Mouse (Mus musculus) forebrain, postnatal 0 days (tissue): ENCODE results near the gene Asic2. TPM values are rescaled to one million over a fixed set of nuclear protein-coding genes. Genes with fewer than 3 reads are reported as not detected.

Source experiments
- ATAC-seq: fragments of 200-750 bp; cut with Nextera tagmentation; 2 replicates; pipeline ENCODE4 v1.8.0; 2017; ENCODE audit warnings: mild to moderate bottlenecking, moderate library complexity
- DNase-seq: peaks from one replicate; pipeline ENCODE4 v3.0.0-alpha.2; 2015
- H3K27ac ChIP-seq: fragments of 300-500 bp; sonication (generic); 2 replicates; pipeline ENCODE4 v1.5.1; 2014; ENCODE audit warnings: low read depth, mild to moderate bottlenecking, antibody characterized with exemption, low read length, moderate library complexity, mixed read lengths
- H3K27me3 ChIP-seq: fragments of 300-500 bp; sonication (generic); 2 replicates; pipeline ENCODE4 v1.6.1; 2014; ENCODE audit warnings: mild to moderate bottlenecking, low read length, mixed read lengths; ENCODE audit not compliant: insufficient read depth
- H3K36me3 ChIP-seq: fragments of 300-500 bp; sonication (generic); 2 replicates; pipeline ENCODE4 v1.6.1; 2014; ENCODE audit warnings: mild to moderate bottlenecking, moderate library complexity; ENCODE audit not compliant: insufficient read depth
- H3K4me1 ChIP-seq: fragments of 300-500 bp; sonication (generic); 2 replicates; pipeline ENCODE4 v1.6.1; 2014; ENCODE audit warnings: antibody characterized with exemption; ENCODE audit not compliant: insufficient read depth
- H3K4me2 ChIP-seq: fragments of 300-500 bp; sonication (generic); 2 replicates; pipeline ENCODE4 v1.6.1; 2014; ENCODE audit warnings: low read depth, mild to moderate bottlenecking, moderate library complexity
- H3K4me3 ChIP-seq: fragments of 300-500 bp; sonication (generic); 2 replicates; pipeline ENCODE4 v1.5.1; 2014; ENCODE audit warnings: low read depth, low read length, mixed read lengths
- H3K9ac ChIP-seq: fragments of 300-500 bp; sonication (generic); 2 replicates; pipeline ENCODE4 v1.6.1; 2014; ENCODE audit warnings: mild to moderate bottlenecking
- H3K9me3 ChIP-seq: fragments of 300-500 bp; sonication (generic); 2 replicates; pipeline ENCODE4 v1.6.1; 2016; ENCODE audit warnings: low read length
- CTCF ChIP-seq: sonication (generic); IDR thresholded peaks from 2 replicates; pipeline ENCODE4 v1.5.1; 2016; ENCODE audit warnings: antibody characterized with exemption, control low read depth, low read depth
- WGBS: fragments of 180-500 bp; shearing (Covaris S2); extraction: QIAGEN DNeasy Blood & Tissue Kit; methylation state at CpG from one replicate; pipeline ENCODE4 v1.1.7; 2014; 5-methylcytosine and 5-hydroxymethylcytosine counted together
- polyA plus RNA-seq: library from polyadenylated mRNA; unstranded; fragments of >200 nt; fragmentation: Nextera tagmentation; extraction: Ambion mirVana; gene quantifications from 2 replicates; pipeline ENCODE4 v1.2.1, GENCODE M21; 2015
- total RNA-seq: library from RNA; depleted of rRNA; stranded (reverse); fragments of >200 nt; gene quantifications from 2 replicates; pipeline ENCODE4 v1.2.3, GENCODE M21; 2014

Asic2 gene
- total and polyA plus RNA-seq, 2 experiments from 2014 or later = 15.5 to 37.2 TPM

DNA sequence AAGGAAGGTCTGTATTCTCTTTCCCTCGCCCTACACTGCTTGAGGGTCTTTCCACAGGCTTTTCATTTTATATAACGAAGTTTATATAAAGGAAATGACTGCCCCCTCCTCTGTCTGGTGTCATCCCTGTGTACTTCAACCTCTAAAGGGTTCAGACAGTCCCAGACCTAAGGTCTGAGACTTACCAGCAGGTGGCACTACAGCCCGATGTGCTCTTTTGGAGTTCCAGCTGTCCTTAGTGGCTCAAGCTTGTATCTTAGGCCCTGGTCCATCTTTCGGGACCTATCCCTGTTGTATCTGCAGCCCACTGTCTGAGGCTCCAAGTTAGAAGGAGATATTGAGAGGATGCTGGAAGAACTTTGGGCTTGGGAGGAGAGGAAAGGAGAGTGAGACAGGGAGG lies 1061.8 kb downstream of the Asic2 start:
- 36% methylated on average over 4 of the region's 4 CpGs for whole genome bisulfite sequencing
- no peaks in the 10 kb centered on the region for H3K27me3 ChIP-seq
- no peak for ATAC-seq

DNA sequence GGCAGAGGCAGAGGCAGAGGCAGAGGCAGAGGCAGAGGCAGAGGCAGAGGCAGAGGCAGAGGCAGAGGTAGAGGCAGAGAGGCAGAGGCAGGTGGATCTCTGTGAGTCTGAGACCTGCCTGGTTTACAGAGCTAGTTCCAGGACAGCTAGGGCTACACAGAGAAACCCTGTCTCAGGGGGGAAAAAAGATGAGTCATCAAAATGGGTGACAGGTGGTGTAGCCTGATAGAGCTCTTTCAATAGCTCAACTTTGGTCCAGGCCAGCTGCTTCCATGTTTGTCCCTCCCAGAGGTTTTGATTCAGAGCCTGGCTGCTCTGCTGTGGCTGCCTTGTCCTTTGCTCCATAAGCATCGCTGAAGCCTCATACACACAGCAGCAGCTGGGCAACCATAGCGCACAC lies 1063.7 kb downstream of the Asic2 start:
- DNase-seq (no peak), ATAC-seq (no peak)
- Histone ChIP-seq H3K27me3 (no peaks in the 10 kb centered on the region), H3K36me3 (no peaks in the 10 kb centered on the region), H3K4me3 (no peak overlapping the region), H3K4me1 (no peaks in the 10 kb centered on the region), H3K4me2 (no peak overlapping the region), H3K9me3 (no peaks in the 10 kb centered on the region), H3K9ac (no peak overlapping the region), H3K27ac (no peak overlapping the region)
- 63% methylated on average over 2 of the region's 2 CpGs for WGBS
- TF ChIP-seq CTCF = no peak

More for the DNA sequence above, 1061.8 kb downstream of the Asic2 start:
- H3K4me3 ChIP-seq = no peak overlapping the region
- no peak overlapping the region for H3K27ac ChIP-seq
- no peak overlapping the region for H3K9ac ChIP-seq
- DNase-seq = peak; percentile 60
- peak; percentile 80 for TF ChIP-seq CTCF
- H3K4me1 ChIP-seq = no peaks in the 10 kb centered on the region
- no peaks in the 10 kb centered on the region for H3K36me3 ChIP-seq
- no peak overlapping the region for H3K4me2 ChIP-seq
- H3K9me3 ChIP-seq = no peaks in the 10 kb centered on the region

DNA sequence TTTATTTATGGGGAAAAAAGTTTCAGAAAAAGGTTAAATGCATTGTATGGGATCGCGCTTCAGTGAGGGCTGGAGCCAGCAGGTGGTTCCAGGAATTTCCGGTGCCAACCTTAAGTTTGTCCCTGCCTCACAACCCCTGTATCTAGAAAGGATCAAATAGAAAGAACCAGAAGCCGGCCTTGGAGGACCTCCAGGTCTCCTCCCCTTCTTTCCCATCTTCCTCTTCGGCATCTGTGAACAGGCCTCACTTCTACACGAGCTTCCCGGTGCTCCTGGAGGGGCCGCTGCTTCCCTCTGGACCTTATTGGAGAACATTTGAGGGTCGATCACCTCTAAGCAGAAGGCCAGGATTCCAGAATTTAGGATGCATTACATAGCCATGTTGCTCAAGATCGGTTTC lies 1064.8 kb downstream of the Asic2 start:
- Histone ChIP-seq H3K27me3 (no peaks in the 10 kb centered on the region), H3K9ac (no peak overlapping the region), H3K27ac (no peak overlapping the region), H3K4me3 (no peak overlapping the region), H3K9me3 (no peaks in the 10 kb centered on the region), H3K4me1 (no peaks in the 10 kb centered on the region), H3K4me2 (no peak overlapping the region), H3K36me3 (no peaks in the 10 kb centered on the region)
- ATAC-seq = no peak
- no peak for DNase-seq
- WGBS = 75% methylated on average over 10 of the region's 10 CpGs
- no peak for TF ChIP-seq CTCF

DNA sequence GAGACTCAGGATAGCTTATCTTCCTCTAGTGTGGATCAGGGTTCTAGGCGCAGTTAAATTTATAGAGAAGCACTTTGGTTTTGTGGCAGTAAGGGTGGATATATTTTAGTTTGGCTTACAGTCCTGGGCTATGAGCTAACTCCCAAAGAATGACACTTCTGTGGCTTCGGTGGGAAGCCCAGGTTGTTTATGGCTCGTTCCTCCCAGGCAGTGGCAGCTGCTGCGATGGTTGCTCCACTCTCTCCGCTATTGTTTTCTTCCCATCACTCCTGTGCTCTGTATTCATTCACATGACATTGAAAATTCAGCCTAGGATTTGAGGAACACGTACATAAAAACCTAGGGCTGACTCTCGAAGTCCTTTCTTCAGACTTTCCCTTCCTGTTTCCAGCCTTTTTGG lies 1065.6 kb downstream of the Asic2 start:
- TF ChIP-seq CTCF = no peak
- H3K4me1 ChIP-seq = no peaks in the 10 kb centered on the region
- no peak overlapping the region for H3K4me3 ChIP-seq
- H3K9me3 ChIP-seq = no peaks in the 10 kb centered on the region
- no peak for ATAC-seq
- no peak for DNase-seq
- H3K4me2 ChIP-seq = no peak overlapping the region
- no peaks in the 10 kb centered on the region for H3K36me3 ChIP-seq
- no peak overlapping the region for H3K9ac ChIP-seq
- H3K27ac ChIP-seq = no peak overlapping the region
- no peaks in the 10 kb centered on the region for H3K27me3 ChIP-seq
- WGBS = 42% methylated on average over 7 of the region's 7 CpGs

DNA sequence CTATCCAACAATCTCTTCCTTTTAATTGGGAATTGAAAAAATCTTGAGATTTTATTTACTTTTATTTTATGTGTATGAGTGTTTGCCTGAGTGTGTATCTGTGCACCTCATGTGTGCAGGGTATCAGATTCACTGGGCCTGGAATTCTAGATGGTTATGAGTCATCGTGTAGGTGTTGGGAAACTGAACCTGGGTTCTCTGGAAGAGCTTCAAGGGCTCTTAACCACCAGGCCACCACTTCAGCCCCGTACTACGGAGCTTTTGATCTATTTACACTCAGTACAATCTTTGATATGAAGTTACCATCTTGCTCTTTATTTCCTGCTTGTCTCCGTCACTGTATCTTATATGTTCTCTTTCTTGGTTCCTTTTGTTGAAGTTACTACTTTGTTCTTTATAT lies 1067.7 kb downstream of the Asic2 start:
- ATAC-seq = no peak
- H3K9me3 ChIP-seq = no peaks in the 10 kb centered on the region
- TF ChIP-seq CTCF = no peak
- DNase-seq = no peak
- no peak overlapping the region for H3K27ac ChIP-seq
- peaks cover 4% of the 10 kb centered on the region; the same call in 1 of the 2 replicates for H3K4me1 ChIP-seq
- H3K4me2 ChIP-seq = no peak overlapping the region
- no peaks in the 10 kb centered on the region for H3K36me3 ChIP-seq
- no peak overlapping the region for H3K9ac ChIP-seq
- WGBS = 89% methylated on average over 4 of the region's 4 CpGs
- H3K4me3 ChIP-seq = no peak overlapping the region
- H3K27me3 ChIP-seq = no peaks in the 10 kb centered on the region

DNA sequence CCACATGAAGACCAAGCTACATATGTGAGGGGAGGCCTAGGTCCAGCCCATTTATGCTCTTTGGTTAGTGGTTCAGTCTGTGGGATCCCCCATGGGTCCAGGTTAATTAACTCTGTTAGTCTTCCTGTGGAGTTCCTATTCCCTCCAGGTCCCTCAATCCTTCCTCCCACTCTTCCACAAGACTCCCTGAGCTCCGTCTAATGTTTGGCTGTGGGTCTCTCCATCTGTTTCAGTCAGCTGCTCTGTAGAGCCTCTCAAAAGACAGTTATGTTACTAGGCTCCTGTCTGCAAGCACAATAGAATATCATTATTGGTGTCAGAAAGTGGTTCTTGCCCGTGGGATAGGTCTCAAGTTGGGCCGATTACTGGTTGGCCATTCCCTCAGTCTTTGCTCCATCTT lies 1072.4 kb downstream of the Asic2 start:
- H3K27me3 ChIP-seq = no peaks in the 10 kb centered on the region
- no peak overlapping the region for H3K4me3 ChIP-seq
- H3K4me2 ChIP-seq = no peak overlapping the region
- ATAC-seq (no peak; the same call in 1 of the 2 replicates), DNase-seq (peak; percentile 49)
- TF ChIP-seq CTCF = no peak
- WGBS = 63% methylated on average over 3 of the region's 3 CpGs
- no peaks in the 10 kb centered on the region for H3K36me3 ChIP-seq
- H3K4me1 ChIP-seq = peaks cover 4% of the 10 kb centered on the region; the same call in 1 of the 2 replicates
- H3K9ac ChIP-seq = no peak overlapping the region
- H3K27ac ChIP-seq = no peak overlapping the region
- no peaks in the 10 kb centered on the region for H3K9me3 ChIP-seq

DNA sequence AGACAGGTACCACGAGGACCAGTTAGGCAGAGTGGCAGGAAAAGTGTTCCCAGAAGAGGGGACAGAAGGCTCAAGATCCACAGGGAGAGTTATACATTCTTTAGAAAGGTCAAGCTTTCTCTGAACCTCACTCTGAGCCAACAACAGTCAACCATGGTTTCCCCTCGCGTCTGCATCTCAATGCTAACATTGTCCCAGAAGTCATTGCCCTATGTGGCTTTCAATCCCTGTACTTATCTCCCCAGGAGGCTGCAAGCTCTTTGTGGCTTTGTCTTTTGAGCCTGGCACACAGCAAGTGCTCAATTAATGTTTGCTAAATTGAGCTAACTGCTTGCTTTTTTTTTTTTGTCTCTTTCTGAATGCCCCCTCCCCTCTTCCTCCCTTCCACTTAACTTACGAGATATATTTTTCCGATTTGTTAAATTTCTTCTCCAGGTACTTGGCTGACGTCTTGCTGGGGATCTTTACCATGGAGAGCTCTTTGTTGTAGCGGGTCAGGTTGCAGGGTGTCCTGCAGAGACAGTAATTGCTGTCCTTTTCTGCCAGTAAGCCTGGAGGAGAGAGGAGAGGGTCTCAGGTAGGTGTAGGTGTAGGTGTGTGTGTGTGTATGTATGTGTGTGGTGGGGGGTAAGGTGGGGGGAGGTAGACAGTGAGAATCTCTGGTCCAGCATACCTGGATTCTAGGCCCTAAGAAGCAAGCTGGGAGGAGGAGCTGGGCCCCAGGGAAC lies 1078.8 kb downstream of the Asic2 start:
- ATAC-seq (no peak), DNase-seq (no peak)
- no peaks in the 10 kb centered on the region for H3K9me3 ChIP-seq
- H3K4me3 ChIP-seq = no peak overlapping the region
- H3K4me2 ChIP-seq = no peak overlapping the region
- H3K36me3 ChIP-seq = no peaks in the 10 kb centered on the region
- WGBS = 11% methylated on average over 7 of the region's 7 CpGs
- TF ChIP-seq CTCF = no peak
- no peak overlapping the region for H3K9ac ChIP-seq
- no peaks in the 10 kb centered on the region for H3K27me3 ChIP-seq
- H3K27ac ChIP-seq = no peak overlapping the region
- no peaks in the 10 kb centered on the region; the same call in 1 of the 2 replicates for H3K4me1 ChIP-seq
